Mouse (Mus musculus): Measurements from ENCODE around the gene Gm14698. TPM values are rescaled to one million over a fixed set of nuclear protein-coding genes. Genes with fewer than 3 reads are reported as not detected.
"Not testable (repeated sequence)": the region's sequence is repeated elsewhere in the genome, so short reads cannot be mapped to it uniquely, and the experiment has no call there.

Gene Gm14698
- 2.5 and 3.7 TPM in 2 replicates for total RNA-seq (2014; rRNA removed)
- 2.2 and 3.5 TPM in 2 replicates for polyA plus RNA-seq (2015; fragmentation: Nextera tagmentation; extraction: Ambion mirVana)

- H3K36me3 ChIP-seq (ENCODE audit: insufficient read depth); DNase-seq; H3K4me1 ChIP-seq (ENCODE audit: insufficient read depth); H3K27me3 ChIP-seq (ENCODE audit: insufficient read depth, low read length); H3K9me3 ChIP-seq (ENCODE audit: low read length); H3K27ac ChIP-seq (ENCODE audit: low read depth, low read length): not testable (repeated sequence)
- Histone ChIP-seq H3K4me3 (ENCODE audit: low read depth, low read length) (peak within 1 kb of the TSS; percentile 24; the same call in 1 of the 2 replicates), H3K4me2 (ENCODE audit: low read depth) (peak within 1 kb of the TSS; percentile 47), H3K9ac (0 out of 2 replicates have a peak within 1 kb of the TSS, but pooled peaks have one; percentile 22)
- ATAC-seq: peak; percentile 81
- 28% methylated on average over 28 of the region's 36 CpGs for WGBS
These were observed at the start of gene Gm14698 for GRCm38 (mm10) chrX:68821059-68821458. Gene Gm14698 (plus strand): TSS chrX:68821093.

- H3K4me1 ChIP-seq (ENCODE audit: insufficient read depth); H3K9me3 ChIP-seq (ENCODE audit: low read length); ATAC-seq; H3K36me3 ChIP-seq (ENCODE audit: insufficient read depth); H3K27ac ChIP-seq (ENCODE audit: low read depth, low read length); DNase-seq; H3K27me3 ChIP-seq (ENCODE audit: insufficient read depth, low read length); H3K9ac ChIP-seq; H3K4me3 ChIP-seq (ENCODE audit: low read depth, low read length): not testable (repeated sequence)
- 47% methylated on average over 2 of the region's 2 CpGs for WGBS
- H3K4me2 ChIP-seq (ENCODE audit: low read depth): peak overlapping the region; percentile 47
These were observed 444 bp upstream of the Gm14698 start for GRCm38 (mm10) chrX:68820449-68820848.

- Histone ChIP-seq H3K4me2 (ENCODE audit: low read depth) (no peak overlapping the region), H3K9me3 (ENCODE audit: low read length) (no peaks in the 10 kb centered on the region), H3K9ac (no peak overlapping the region), H3K4me3 (ENCODE audit: low read depth, low read length) (no peak overlapping the region), H3K4me1 (ENCODE audit: insufficient read depth) (no peaks in the 10 kb centered on the region), H3K36me3 (ENCODE audit: insufficient read depth) (no peaks in the 10 kb centered on the region), H3K27me3 (ENCODE audit: insufficient read depth, low read length) (no peaks in the 10 kb centered on the region), H3K27ac (ENCODE audit: low read depth, low read length) (no peak overlapping the region)
- DNase-seq (peak; percentile 69), ATAC-seq (peak; percentile 53)
- 29% methylated on average over 5 of the region's 5 CpGs for WGBS
- peak; percentile 70 for TF ChIP-seq CTCF (IDR thresholded peaks at IDR 0.05; ENCODE audit: low read depth)
These were observed 18.9 kb downstream of the Gm14698 start for GRCm38 (mm10) chrX:68839548-68840444.

- Histone ChIP-seq H3K4me3 (ENCODE audit: low read depth, low read length) (no peak overlapping the region), H3K4me1 (ENCODE audit: insufficient read depth) (no peaks in the 10 kb centered on the region), H3K9me3 (ENCODE audit: low read length) (no peaks in the 10 kb centered on the region), H3K4me2 (ENCODE audit: low read depth) (no peak overlapping the region), H3K36me3 (ENCODE audit: insufficient read depth) (no peaks in the 10 kb centered on the region), H3K27me3 (ENCODE audit: insufficient read depth, low read length) (no peaks in the 10 kb centered on the region), H3K9ac (no peak overlapping the region), H3K27ac (ENCODE audit: low read depth, low read length) (no peak overlapping the region)
- DNase-seq (no peak), ATAC-seq (no peak)
- no peak for TF ChIP-seq CTCF (IDR thresholded peaks at IDR 0.05; ENCODE audit: low read depth)
- WGBS: 31% methylated on average over 2 of the region's 2 CpGs
These were observed 44.3 kb downstream of the Gm14698 start for GRCm38 (mm10) chrX:68865145-68865544.

Other genes with a start within 250 kb of the Gm14698 start
- 44.8 and 48.6 TPM in 2 replicates for gene Fmr1, start 142.6 kb upstream of the Gm14698 start, total RNA-seq (2014; rRNA removed)
- 26.4 and 37.5 TPM in 2 replicates for gene Fmr1, start 142.6 kb upstream of the Gm14698 start, polyA plus RNA-seq (2015; fragmentation: Nextera tagmentation; extraction: Ambion mirVana)
- not detected in 2 replicates for gene Fmr1nb, start 59.3 kb upstream of the Gm14698 start, total RNA-seq (2014; rRNA removed)
- gene Fmr1nb, start 59.3 kb upstream of the Gm14698 start, polyA plus RNA-seq (2015; fragmentation: Nextera tagmentation; extraction: Ambion mirVana): 0.28 TPM in 1 of 2 replicates, not detected in the other
- not detected in 2 replicates for gene Gm6812, start 72.0 kb downstream of the Gm14698 start, total RNA-seq (2014; rRNA removed)
- gene Gm6812, start 72.0 kb downstream of the Gm14698 start, polyA plus RNA-seq (2015; fragmentation: Nextera tagmentation; extraction: Ambion mirVana): not detected in 2 replicates